Mouse (Mus musculus) skeletal muscle tissue, adult 2 months (tissue): ENCODE measurements around the gene Acsl5.
A peak's percentile ranks its signal among the peaks of the same experiment; 100 is the strongest.

Source experiments
- DNase-seq: peaks from one replicate; pipeline ENCODE4 v3.0.0-alpha.2; 2012; ENCODE audit warnings: low read depth, low spot score

The Acsl5 gene

DNA sequence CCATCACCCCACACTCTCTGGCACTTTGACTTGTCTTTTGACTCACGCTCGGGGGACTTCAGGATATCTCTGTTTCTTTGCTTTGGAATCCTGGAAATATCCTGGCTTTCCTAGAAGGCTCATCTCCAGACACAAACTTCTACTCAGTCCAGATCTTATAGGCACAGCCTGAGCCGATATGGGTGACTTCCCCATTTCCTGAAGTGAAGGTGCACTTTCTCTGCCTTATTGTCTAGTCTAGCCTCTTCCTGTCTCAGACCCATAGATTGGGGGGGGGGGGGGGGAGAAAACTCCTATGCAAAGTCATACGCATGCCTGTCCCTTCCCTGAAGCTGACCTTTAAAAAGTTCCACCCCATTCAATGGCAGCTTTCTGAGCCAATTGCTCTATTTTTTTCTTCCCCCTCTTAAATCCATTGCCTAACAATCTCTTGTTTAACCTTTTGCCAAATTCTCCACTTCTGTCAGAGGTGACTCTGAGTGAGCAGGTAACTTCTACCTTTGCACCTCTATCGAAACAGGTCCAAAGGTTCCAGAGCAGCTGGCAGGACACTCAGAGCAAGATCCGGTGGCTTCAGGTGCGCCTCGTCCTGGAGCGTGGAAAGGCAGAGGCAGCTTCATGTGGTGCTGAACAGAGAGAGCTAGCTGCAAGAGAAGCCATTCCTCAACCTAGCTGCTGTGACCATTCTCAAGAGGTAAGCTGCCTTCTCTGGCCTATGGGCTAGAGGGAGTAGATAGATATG is at the start of gene Acsl5:
Acsl5 (plus strand) TSS at position 556 of the 742 bp plus-strand sequence.
- no peak for DNase-seq

DNA sequence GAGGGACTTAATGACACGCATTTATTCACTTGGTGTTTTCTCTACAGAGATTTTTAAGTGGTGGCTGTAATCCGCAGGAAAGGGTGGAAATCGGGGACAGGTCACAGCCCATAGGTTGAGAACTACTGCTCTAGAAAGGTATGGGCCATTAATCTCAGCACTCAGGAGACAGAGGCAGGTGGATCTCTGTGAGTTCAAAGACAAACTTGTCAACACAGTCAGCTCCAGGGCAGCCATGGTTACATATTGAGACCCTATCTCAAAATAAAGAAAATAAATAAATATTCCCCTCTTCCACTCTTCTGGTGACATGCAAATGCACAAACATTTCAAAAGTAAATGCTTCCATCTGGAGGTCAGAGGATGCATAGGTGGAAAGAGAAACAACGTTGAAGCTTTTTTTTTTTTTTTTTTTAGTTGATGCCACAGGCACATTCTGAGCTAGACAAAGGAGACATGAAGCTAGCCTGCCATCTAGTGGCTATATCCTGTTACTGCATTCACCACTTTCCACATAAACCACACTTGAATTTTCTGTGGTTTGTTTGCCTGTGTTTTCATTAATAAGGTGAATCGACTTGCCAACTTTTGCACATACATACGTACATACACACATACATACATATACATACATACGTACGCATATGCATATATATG is 45.1 kb upstream of the Acsl5 start:
- DNase-seq: peak; percentile 40

DNA sequence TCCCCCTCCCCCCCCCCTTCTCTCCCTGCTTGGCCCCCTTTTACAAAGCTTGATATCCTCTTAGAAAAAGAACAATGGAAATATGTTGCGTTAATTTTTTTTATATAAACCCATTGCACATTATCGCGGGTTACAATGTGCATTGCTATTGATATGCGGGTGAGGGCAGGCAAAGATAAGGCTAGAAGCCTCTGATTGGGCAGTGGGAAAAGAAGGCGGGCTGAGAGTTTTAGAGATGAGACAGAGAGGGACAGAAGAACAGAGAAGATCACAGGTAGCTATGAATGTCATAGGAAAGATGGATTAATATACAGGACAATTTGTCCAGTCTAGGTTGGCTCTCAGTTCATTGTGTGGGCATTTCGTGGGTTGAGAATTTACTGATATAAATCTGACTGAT is 44.5 kb upstream of the Acsl5 start:
- no peak for DNase-seq

DNA sequence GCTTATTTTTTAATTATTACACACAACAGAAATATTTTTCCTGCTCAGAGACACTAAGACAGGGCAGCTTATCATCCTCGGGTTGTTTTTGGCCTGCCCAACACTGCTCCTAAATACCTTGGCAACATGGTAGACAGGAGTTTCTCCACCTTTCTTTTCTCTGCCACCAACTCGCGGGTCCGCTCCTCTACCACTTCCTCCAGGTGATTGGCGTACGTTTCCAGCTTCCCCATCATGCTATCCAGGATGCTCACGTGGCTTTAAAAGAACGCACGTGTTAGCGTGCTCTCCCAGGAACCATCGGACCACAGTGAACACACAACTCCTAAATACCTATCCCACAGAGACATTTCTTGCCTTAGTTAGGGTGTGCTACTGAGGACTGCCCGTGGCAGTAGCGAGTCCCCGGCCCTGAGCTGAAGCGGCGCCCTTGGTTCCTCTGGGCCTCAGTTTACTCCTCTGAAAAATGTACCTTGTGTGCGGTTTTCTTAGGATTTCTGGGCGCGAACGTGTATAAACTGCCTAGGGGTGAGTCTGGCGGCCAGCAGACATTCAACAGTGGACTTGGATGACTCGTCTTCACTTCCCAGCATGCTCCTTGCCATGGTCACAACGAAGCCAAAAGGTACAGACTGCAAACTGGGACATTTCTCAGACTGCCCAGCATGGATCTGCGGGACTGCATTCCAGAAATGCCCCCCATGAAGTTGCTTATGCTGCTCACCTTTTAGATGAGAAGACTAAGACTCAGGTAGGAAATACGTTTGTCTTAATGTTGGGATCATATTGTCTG is 43.8 kb upstream of the Acsl5 start:
- DNase-seq: no peak

DNA sequence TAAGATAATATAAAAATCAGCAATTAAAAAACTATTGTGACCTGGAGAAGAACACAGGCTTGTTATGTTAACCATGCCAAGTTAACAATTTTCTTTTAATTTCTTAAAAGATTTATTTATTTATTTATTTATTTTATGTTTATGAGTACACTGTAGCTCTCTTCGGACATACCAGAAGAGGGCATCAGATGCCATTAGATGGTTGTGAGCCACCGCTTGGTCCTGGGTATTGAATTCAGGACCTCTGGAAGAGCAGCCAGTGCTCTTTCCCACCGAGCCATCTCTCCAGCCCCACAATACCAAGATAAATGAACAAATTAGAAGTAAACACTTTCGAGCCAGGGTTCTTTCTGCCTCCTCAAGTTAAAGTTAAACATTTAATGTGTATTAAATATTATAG is 43.1 kb upstream of the Acsl5 start:
- DNase-seq: no peak

DNA sequence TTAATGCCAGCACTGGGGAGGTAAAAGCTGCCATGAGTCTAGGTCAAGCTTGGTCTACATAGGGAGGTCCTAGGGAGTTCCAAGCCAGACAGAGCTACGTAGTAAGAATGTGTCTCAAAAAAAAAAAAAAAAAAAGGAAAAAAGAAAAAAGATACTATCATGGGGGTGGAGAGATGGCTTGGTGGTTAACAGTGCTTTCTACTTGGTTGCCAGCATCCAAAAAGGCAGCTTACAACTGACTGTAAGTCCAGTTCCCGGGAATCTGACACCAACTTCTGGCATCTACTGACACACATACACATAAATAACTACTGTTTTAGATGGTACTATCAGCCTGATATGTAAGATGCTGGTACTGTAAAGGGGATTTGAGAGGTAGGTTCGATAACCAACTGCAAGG is 42.7 kb upstream of the Acsl5 start:
- DNase-seq: no peak

GRCm38 (mm10) chr19:55211698-55212097 is 40.0 kb upstream of the Acsl5 start:
- no peak for DNase-seq

GRCm38 (mm10) chr19:55213617-55214340 is 38.0 kb upstream of the Acsl5 start:
- DNase-seq: no peak

GRCm38 (mm10) chr19:55216876-55217275 is 34.9 kb upstream of the Acsl5 start:
- DNase-seq: no peak

GRCm38 (mm10) chr19:55217365-55217764 is 34.4 kb upstream of the Acsl5 start:
- DNase-seq: no peak

GRCm38 (mm10) chr19:55218192-55218739 is 33.5 kb upstream of the Acsl5 start:
- DNase-seq: peak; percentile 45

GRCm38 (mm10) chr19:55218741-55219221 is 33.0 kb upstream of the Acsl5 start:
- DNase-seq: no peak

- no peak for DNase-seq
Measured at GRCm38 (mm10) chr19:55219359-55219758, 32.4 kb upstream of the Acsl5 start.

- DNase-seq: no peak
Measured at GRCm38 (mm10) chr19:55221208-55221607, 30.5 kb upstream of the Acsl5 start.

DNA sequence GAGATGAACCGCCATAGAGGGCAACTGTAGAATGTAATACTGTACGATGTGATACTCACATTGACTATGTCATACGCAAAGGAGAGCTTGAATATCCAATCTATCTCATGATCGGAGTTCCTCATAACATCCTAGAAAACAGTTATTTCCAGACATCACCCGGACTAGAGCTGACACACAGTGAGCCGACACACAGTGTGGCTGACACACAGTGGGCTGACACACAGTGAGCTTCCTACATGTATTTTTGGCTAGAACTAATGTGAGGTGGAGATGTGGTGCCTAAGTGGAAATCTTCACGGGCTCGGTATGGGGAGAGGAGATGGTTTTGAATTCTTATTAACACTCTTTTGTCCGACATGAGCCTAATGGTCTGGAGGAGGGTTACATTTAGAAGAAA is 29.5 kb upstream of the Acsl5 start:
- DNase-seq: no peak

DNA sequence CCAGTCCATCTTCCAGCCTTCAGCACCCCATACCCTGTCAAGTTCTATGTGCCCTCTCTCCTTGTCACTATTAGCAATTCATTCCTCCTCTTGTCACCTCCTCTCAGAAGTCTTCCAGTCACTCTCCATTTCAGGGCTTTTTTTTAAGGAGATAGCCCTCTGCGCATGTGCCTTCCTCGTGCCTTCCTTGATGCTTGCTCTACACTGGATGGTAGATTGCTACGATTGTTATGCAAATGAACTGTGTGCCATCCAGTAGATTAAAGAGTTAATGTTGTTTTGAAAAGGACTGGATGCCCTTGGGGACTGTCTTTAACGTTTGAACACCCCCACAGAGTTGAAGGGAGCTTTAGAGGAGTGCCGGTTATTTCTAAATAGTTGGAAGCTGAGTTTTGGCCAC is 25.1 kb upstream of the Acsl5 start:
- DNase-seq: no peak

DNA sequence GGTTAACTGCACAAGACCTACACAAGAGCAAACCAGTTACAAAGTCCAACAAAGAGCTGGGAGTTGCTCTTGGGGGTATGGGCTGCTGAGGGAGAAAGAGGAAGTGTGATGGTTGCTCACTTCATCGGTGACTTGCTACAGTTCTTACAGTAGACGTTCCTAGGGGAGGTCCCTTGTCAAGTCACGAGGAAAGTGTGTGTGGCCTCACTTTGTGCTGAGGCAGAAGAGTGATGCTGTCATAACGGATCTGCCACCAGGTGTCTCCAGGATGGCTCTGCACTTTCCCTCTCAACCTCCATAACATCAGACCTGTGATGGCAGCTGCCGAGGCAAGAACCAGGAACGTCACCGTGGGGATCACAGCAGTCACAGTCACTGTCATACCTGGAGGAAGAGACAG is 24.6 kb upstream of the Acsl5 start:
- no peak for DNase-seq

- no peak for DNase-seq
Measured at GRCm38 (mm10) chr19:55231081-55231480, 20.7 kb upstream of the Acsl5 start.

DNA sequence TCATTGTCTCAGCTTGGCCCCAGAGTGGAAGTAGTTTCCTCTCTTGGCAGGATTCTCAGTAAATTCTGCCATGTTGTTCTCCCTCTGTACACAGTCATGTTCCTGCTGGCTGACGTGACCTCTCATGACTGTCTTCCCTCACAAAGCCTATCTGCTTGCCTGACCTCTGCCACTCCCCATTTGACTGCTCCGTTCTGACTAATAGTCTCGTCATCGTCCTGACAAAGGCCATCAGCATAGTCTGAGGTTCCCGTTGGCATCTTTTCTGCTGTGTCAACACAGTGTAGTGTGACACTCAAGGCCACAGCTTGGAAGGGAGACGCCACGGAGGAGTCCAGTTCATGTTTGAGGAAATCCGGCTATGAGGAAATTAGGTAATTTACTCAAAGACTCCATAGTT is 19.6 kb upstream of the Acsl5 start:
- no peak for DNase-seq

GRCm38 (mm10) chr19:55236026-55236425 is 15.7 kb upstream of the Acsl5 start:
- no peak for DNase-seq

DNA sequence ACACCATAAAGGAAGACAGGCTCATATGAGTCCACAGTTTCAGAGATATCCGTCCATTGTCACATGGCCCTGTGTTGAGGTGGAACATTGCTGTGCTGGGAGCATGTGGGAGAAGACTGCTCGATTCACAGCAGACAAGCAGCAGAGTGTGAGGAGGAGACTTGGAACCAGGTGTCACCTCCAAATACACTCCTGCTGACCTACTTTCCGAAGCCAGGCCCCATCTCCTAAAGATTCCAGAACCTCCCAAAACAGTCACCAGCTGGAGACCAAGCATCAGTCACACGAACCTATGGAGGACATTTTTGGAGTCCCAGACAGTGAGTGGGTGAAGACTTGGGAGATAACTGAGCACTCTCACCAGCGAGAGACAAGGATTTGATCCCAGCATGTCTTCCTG is 15.2 kb upstream of the Acsl5 start:
- no peak for DNase-seq
